Mouse (Mus musculus) kidney, postnatal 14 days (tissue): Measurements from ENCODE around the gene Trappc3.
"Not testable (repeated sequence)": the region's sequence is repeated elsewhere in the genome, so short reads cannot be mapped to it uniquely, and the experiment has no call there.

Source experiments
- DNase-seq: peaks from one replicate; pipeline ENCODE4 v3.0.0; 2022; ENCODE audit warnings: mixed read lengths

Gene Trappc3

DNA sequence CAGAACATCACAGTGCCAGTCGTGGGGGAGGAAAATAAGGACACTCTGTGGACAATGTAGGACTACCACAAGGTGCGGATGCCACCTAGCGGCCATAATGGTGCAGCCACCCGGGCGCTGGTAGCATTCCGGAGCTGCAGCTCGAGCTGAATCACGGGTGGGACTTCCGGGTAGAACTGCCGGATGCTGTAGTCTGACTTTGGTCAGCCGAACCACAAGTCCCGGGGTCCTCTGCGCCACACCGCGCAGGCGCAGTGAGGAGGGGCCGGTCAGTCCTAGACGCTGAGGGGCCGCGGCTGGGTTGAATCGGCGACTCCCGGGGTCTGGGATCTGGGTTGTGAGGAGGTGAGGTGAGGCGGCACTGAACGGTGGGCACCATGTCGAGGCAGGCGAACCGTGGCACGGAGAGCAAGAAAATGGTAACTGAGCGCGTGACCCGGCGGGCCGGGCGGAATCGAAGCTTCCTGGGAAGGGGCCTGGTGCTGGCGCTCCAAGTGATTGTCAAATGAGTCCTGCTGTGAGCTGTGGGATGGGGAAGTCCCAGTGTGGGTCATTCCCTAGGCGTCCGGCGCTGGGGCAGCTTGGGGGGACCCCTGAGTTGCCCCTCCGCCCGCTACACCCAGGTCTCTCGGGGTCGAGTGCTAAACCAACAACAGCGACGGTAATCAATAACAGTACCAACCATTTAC lies at the start of gene Trappc3:
TSS of gene Trappc3 (plus strand) at position 207 of the 689 bp plus-strand sequence.
- DNase-seq, result peak; percentile 100

DNA sequence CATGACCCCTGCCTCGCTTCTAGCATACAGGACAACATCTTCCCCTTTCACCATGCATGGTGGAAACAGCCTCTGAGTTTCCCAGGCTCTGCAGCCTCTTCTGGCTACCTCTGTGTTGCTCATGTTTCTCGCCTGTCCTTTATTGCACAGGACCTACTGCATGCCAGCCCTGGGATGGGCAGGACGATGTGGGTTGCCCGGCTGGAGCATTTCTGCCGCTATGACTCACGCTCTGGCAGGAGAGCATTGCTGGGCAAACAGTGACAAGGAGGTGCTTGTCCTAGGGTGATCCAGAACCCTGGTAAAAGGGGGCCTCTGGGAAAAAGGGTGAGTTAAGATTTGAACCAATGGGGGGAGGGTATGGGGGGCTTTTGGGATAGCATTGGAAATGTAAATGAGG lies 44.4 kb upstream of the Trappc3 start:
- DNase-seq, result no peak

GRCm38 (mm10) chr4:126219540-126219939 lies 42.6 kb upstream of the Trappc3 start:
- not testable (repeated sequence) for DNase-seq

- no peak for DNase-seq
Observed at GRCm38 (mm10) chr4:126220045-126220444, 42.1 kb upstream of the Trappc3 start.

GRCm38 (mm10) chr4:126222631-126223030 lies 39.5 kb upstream of the Trappc3 start:
- no peak for DNase-seq

- no peak for DNase-seq
Observed at GRCm38 (mm10) chr4:126226640-126227039, 35.5 kb upstream of the Trappc3 start.

DNA sequence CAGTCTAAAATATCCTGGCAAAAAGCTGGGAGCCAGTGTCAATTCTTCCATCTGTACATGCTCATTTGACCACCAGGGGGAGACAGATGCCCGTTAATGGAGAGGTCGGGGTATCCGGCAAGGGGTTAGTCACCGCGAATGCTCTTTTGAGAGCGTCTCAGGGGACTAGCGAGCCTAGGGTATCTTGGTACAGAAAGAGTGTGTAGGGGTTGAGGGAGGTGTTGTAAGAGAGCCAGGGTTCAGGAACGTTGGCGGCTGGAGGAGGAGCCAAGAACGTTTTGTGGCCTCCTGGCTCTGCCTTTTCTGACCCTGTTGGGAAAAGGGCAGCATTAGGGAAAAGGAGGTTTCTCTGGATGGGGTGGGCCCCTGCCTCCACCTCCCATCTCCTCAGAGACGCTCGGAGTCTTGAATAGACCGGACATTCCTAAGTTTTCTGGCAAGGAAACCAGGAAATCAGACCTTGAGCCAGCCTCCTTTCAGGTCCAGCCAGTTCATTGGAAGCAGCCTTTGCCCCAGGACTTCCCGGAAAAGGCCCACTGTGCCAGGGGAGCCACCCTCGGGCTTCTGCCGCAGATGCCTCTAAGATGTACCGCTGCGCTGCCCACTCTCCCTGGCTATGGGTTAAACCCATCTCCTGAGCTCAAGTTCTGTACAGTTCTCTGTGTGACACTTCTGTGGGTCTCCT lies 34.9 kb upstream of the Trappc3 start:
- DNase-seq, result peak; percentile 91

GRCm38 (mm10) chr4:126228144-126228543 lies 34.0 kb upstream of the Trappc3 start:
- DNase-seq, result no peak

- DNase-seq, result no peak
Observed at GRCm38 (mm10) chr4:126229900-126230299, 32.2 kb upstream of the Trappc3 start.

DNA sequence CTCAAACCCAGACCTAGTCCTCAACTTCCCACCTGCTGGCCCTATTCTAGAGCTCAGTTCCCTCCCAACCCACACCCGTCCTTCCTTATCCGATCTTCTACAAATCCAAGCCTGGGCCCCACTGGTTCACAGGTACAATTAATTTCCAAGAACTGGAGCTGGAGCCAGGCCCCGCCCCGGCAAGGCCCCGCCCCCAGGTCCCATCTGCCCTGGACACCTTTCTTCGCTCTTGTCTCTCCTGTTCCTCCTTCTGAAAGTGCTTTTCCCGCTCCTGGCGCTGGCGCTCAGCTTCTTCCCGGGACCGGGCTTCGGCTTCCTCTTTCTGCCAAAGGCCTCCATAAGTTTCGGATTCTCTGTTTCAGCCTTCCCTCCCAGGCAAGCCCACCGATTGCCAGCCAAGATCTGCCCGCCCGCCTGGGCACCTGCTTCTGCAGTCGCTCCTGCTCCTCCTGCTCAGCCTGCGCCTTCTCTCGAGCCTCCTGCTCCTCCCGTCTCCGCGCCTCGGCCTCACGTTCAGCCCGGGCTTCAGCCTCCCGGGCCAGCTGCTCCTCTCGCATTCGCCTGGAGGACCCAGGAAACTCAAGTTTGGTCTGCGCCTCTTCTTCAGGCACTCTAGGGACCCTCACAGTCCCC lies 28.3 kb upstream of the Trappc3 start:
- no peak for DNase-seq

DNA sequence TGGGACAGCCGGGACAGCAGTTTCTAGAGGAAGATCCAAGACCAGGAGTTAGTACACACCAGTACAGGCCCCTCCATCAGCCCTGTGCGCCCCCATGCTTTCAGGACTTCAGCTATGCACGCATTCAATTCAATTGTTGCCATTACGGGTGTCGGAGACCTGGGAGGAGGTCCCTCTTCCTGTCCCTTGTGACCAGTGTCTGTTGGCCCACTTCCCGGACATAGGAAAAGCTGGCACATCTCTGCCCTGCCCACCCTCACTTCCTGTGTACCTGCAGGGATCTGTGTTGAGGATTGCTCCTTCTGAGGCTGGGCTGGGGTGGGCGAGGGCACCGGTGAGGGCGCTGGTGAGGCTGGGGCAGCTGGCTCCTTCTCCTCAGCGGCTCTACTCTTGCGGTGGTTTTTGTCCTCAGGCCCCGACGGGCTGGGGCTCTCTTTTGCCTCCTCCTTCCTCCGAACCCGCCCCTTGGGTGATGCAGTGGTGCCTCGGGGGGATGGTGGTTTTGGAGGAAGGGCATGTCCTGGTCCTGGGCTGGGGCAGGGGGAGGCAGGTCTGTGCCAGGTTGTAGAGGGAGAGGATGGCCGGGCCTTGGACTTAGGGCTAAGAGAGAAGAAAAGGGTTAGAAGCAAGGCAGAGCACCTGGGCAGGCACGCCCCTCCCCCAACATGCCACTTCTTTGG lies 27.5 kb upstream of the Trappc3 start:
- DNase-seq, result peak; percentile 55

DNA sequence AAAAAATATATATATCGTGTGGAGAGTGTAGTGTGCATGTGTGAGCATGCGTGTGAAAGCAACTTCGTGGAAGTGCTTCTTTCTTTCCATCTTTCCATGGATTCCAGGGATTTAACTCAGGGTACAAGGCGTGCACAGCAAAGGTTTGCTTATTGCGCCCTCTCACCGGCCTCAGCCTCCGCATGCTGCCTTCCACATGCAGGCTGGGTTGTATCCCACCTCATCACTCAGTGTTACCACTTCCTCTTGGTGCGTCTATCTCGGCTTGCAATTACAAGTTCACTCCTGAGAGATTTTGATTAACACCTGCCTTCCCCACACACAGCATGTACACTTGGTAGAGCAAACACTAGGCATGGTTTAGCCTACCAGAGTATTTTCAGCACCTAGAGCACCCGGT lies 26.9 kb upstream of the Trappc3 start:
- DNase-seq, result no peak

DNA sequence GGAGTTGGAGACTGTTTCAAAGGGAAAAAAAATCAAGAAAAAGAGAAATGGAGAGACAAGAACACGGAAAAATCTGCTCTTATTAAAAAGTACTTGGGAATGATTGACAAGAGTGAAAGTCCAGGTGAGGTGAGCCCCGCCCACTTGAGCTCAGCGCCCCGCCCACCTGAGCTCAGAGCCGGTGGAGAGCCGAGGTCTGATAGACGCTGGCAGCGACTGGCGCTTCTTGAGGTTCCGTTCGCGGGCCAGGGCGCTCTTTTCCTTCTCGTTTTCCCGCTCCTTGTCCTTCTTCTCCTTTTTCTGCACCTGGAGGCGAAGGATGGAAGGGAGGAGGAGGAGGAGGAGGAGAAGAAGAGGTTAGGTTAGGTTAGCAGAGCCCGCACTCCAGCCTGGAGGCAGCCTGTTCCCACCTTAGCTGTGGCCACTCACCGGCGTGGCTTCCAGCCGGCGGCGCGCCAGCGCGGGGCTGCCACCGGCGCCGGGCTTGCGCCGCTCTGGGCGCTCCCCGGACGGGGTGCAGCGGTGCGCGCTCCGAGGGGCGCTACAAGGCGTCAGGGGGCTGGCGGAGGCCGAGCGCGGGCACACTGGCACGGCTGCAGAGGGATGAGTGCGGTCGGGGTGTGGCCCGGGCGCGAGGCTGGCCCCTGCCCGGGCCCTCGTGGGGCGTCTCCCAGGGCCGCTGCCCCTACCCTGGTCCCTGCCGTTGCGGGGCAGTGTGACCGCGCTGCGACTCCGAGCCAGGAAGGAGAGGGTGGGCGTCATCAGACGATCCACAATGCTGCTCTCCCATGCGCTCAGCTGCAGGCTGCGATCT lies 25.5 kb upstream of the Trappc3 start:
- DNase-seq, result peak; percentile 75

DNA sequence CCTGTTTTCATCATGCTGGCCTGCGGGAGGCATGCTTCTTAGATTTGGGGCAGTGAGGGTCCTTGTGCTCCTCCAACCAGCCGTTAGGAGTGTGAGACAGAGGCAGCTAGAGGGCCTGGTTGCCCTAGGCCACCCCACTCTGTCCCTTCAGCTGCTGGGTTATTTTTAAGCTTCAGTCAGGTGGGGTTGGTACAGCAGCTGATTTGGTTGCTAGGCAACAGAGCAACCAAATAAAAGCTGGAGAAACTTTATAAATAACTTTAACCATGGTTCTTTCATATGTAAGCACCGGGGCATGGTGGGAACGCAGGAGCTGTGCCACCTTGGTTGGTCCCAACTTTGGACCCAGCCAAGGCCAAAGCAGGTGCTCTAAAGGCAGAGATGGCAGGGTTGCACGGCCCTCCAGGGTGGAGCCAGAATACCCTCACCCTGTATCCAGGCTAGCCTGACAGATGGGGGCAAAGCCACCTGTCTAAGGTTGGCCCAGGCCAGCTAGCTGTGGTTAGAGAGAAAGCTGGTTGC lies 24.3 kb upstream of the Trappc3 start:
- DNase-seq, result no peak

DNA sequence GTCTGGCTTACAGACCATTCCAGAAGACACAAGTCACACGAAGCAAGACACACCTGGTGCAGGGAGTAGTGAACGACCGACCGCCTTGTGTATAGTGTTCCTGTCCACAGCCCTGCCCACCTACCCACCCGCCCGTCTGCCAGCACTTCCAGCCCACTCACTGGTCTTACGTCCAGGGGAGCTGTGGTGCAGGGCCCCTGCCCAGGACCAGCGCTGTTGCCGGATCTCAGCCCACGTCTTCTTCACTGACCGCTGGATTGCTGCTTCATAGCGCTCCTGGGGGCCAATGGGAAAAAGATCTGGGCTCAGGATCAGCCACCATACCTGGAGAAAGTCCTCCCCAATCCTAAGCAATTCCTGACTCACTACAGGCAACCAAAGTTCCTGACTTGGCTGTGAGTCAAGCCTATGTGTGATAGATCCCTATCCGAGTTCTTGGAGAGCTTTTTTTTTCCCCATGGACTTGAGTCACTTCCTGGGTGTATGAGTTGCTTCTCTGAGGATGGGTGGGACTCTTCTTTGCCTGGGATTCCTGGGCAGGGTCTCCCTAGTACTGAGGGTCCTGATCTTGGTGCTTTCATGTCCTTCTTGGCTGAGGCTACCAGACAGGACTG lies 22.2 kb upstream of the Trappc3 start:
- no peak for DNase-seq

DNA sequence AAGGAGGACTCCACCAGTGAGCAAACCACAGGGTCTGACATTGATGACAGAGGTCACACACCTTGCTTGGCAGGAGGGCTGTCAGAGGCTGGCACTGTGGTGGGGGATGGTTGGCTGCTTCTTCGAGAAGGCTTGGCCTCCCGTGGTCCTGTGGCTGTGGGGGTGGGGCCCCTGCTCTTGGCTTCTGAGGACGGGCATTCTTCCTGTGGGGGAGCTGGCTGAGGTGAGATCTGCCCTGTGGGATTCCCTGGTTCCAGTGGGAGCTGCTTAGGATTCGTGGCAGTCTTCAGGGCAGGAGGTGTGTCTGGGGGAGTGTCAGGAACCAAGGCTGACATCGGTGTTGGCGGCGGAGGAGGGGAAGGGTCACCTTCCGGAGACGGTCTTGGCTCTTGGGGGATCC lies 20.2 kb upstream of the Trappc3 start:
- DNase-seq, result no peak

GRCm38 (mm10) chr4:126242510-126242909 lies 19.6 kb upstream of the Trappc3 start:
- no peak for DNase-seq

GRCm38 (mm10) chr4:126246202-126246889 lies 15.8 kb upstream of the Trappc3 start:
- no peak for DNase-seq

- no peak for DNase-seq
Observed at GRCm38 (mm10) chr4:126248261-126248868, 13.8 kb upstream of the Trappc3 start.

DNA sequence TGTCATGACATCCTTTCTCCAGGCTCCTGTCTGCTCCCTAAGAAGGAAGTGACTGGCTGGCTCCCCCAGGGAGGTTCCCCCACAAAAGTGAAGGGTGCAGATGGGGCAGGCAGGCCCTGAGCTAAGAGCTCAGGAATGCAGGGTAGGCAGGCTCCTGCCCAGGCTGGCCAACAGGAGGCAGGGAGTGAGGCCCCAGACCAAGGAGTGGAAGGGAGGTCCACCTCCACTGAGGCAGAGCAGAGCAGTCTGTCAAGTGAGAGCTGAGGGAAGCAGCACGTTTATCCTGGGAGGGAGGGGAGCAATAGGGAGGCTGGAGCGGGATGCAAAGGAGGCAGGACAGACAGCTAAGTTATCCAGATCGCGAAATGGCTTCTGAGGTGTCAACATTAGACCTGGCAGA lies 11.5 kb upstream of the Trappc3 start:
- no peak for DNase-seq
